Mouse (Mus musculus) myocyte (in vitro differentiated cells): ENCODE results near the gene Stk33.

Experiments
- E2F4 ChIP-seq: IDR thresholded peaks from one replicate; pipeline ENCODE4 v1.6.1; 2011; ENCODE audit warnings: mild to moderate bottlenecking, control low read depth, moderate library complexity; ENCODE audit not compliant: insufficient read depth
- MYOD1 ChIP-seq, 3 experiments: IDR thresholded peaks; one replicate each; pipeline ENCODE4 v1.6.1; 2011; ENCODE audit warnings: control low read depth in 2 of 3, low read depth in 2 of 3, mild to moderate bottlenecking in 2 of 3, moderate library complexity in 1 of 3; ENCODE audit not compliant: insufficient read length in 2 of 3, control insufficient read depth in 1 of 3
- POLR2A ChIP-seq: IDR thresholded peaks from one replicate; pipeline ENCODE4 v1.6.1; 2011; ENCODE audit warnings: low read depth, mild to moderate bottlenecking, control low read depth, moderate library complexity; ENCODE audit not compliant: insufficient read length
- POLR2AphosphoS2 ChIP-seq: IDR thresholded peaks from one replicate; pipeline ENCODE4 v1.6.1; 2011; ENCODE audit warnings: low read depth, control low read depth; ENCODE audit not compliant: insufficient read length

- TF ChIP-seq E2F4 (no peak), POLR2AphosphoS2 (no peak), POLR2A (no peak), MYOD1 (IDR thresholded peaks at IDR 0.05; ENCODE audit: control insufficient read depth in 1 of 3, insufficient read length in 2 of 3, low read depth in 2 of 3) (no peak)
These were observed 16.9 kb upstream of the Stk33 start for GRCm38 (mm10) chr7:109455748-109456147.
